Mouse (Mus musculus): ENCODE measurements around the gene Chst3.
"Not testable (repeated sequence)": the region's sequence is repeated elsewhere in the genome, so short reads cannot be mapped to it uniquely, and the experiment has no call there.

Chst3 gene

GRCm38 (mm10) chr10:60205601-60206241 lies 13.3 kb downstream of the Chst3 start:
- CTCF ChIA-PET: interaction anchor here (0.5 kb wide), 1 partner anchor 299 kb away, joined by 4 read pairs; no protein-coding TSS in a partner anchor

GRCm38 (mm10) chr10:60202785-60203184 lies 16.3 kb downstream of the Chst3 start:
- CTCF ChIA-PET: interaction anchor here (0.6 to 1.5 kb wide), 4 partner anchors 8 to 312 kb away, joined by 3 to 6 read pairs (median 4); no protein-coding TSS in a partner anchor

- CTCF ChIA-PET: interaction anchor here (0.5 kb wide), 1 partner anchor 12 kb away, joined by 3 read pairs; no protein-coding TSS in a partner anchor
Measured at GRCm38 (mm10) chr10:60200996-60201395, 18.1 kb downstream of the Chst3 start.

- CTCF ChIA-PET: interaction anchor here (0.7 kb wide), 1 partner anchor 78 kb away, joined by 10 read pairs; the partner anchor contains the start of gene Psap
Measured at GRCm38 (mm10) chr10:60199378-60199777, 19.7 kb downstream of the Chst3 start.

GRCm38 (mm10) chr10:60197406-60197821 lies 21.6 kb downstream of the Chst3 start:
- CTCF ChIA-PET: interaction anchor here (0.9 kb wide), 1 partner anchor 11 kb away, joined by 3 read pairs; no protein-coding TSS in a partner anchor

- CTCF ChIA-PET: no interaction called here
Measured at GRCm38 (mm10) chr10:60196971-60197370, 22.1 kb downstream of the Chst3 start.

GRCm38 (mm10) chr10:60195087-60195486 lies 24.0 kb downstream of the Chst3 start:
- CTCF ChIA-PET: interaction anchor here (1.0 to 1.3 kb wide), 2 partner anchors 24 to 47 kb away, joined by 3 read pairs; partner anchors contain the start of gene Chst3

- CTCF ChIA-PET: interaction anchor here (0.6 to 1.0 kb wide), 4 partner anchors 9 to 46 kb away, joined by 3 to 4 read pairs (median 3); partner anchors contain the start of gene Chst3
Measured at GRCm38 (mm10) chr10:60193532-60194423, 25.3 kb downstream of the Chst3 start.

GRCm38 (mm10) chr10:60191796-60192195 lies 27.3 kb downstream of the Chst3 start:
- CTCF ChIA-PET: interaction anchor here (0.7 to 1.3 kb wide), 4 partner anchors 10 to 30 kb away, joined by 3 to 5 read pairs (median 3); no protein-coding TSS in a partner anchor

GRCm38 (mm10) chr10:60189534-60190186 lies 29.4 kb downstream of the Chst3 start:
- CTCF ChIA-PET: interaction anchor here (0.5 to 0.8 kb wide), 4 partner anchors 9 to 865 kb away, joined by 3 to 6 read pairs (median 3); no protein-coding TSS in a partner anchor

- CTCF ChIA-PET: interaction anchor here (0.5 kb wide), 1 partner anchor 36 kb away, joined by 4 read pairs; no protein-coding TSS in a partner anchor
Measured at GRCm38 (mm10) chr10:60186191-60186945, 32.7 kb downstream of the Chst3 start.

- CTCF ChIA-PET: interaction anchor here (0.5 kb wide), 1 partner anchor 35 kb away, joined by 4 read pairs; no protein-coding TSS in a partner anchor
Measured at GRCm38 (mm10) chr10:60185023-60185709, 33.9 kb downstream of the Chst3 start.

GRCm38 (mm10) chr10:60175306-60175705 lies 43.8 kb downstream of the Chst3 start:
- CTCF ChIA-PET: not testable (repeated sequence)

GRCm38 (mm10) chr10:60174506-60174905 lies 44.6 kb downstream of the Chst3 start:
- CTCF ChIA-PET: interaction anchor here (0.5 kb wide), 1 partner anchor 45 kb away, joined by 11 read pairs; no protein-coding TSS in a partner anchor

GRCm38 (mm10) chr10:60173035-60173434 lies 46.0 kb downstream of the Chst3 start:
- CTCF ChIA-PET: interaction anchor here (0.5 to 1.1 kb wide), 2 partner anchors 19 to 123 kb away, joined by 3 to 6 read pairs; no protein-coding TSS in a partner anchor

GRCm38 (mm10) chr10:60172306-60172705 lies 46.8 kb downstream of the Chst3 start:
- CTCF ChIA-PET: interaction anchor here (0.6 to 1.1 kb wide), 2 partner anchors 19 to 1263 kb away, joined by 3 read pairs; no protein-coding TSS in a partner anchor

- CTCF ChIA-PET: interaction anchor here (1.3 kb wide), 1 partner anchor 9 kb away, joined by 3 read pairs; no protein-coding TSS in a partner anchor
Measured at GRCm38 (mm10) chr10:60171368-60171767, 47.7 kb downstream of the Chst3 start.

- CTCF ChIA-PET: interaction anchor here (1.0 to 1.5 kb wide), 3 partner anchors 9 to 21 kb away, joined by 3 read pairs; no protein-coding TSS in a partner anchor
Measured at GRCm38 (mm10) chr10:60170326-60171089, 48.6 kb downstream of the Chst3 start.

Data from spleen, embryonic (tissue).